Mouse (Mus musculus): ENCODE measurements around the gene Defb19.

Defb19 gene

GRCm38 (mm10) chr2:152580107-152580506, at the start of gene Defb19:
Gene Defb19 (minus strand): TSS chr2:152580312.
- DNase-seq (ENCODE audit: low spot score): no peak

GRCm38 (mm10) chr2:152629904-152630303, 49.8 kb upstream of the Defb19 start:
- DNase-seq (ENCODE audit: low spot score): no peak

DNA sequence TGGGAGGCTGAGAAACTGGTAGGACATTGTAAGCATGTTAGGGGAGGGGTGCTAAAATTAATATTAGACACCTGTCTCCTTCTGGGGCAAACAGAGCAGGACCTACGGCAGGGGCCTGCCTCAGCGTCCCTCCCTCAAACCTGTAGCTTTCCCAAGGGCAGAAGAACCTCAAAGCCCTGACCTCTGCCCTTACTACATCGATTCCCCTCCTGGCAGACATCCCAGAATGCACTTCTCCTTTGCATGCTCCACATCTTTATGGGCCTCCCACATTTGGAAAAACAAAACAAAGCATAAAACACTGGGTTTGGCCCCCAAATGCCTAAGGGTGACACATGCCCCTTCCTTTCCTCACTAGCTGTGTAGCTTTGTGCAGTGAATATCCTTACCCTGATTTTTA, 49.1 kb upstream of the Defb19 start:
- no peak for DNase-seq (ENCODE audit: low spot score)

DNA sequence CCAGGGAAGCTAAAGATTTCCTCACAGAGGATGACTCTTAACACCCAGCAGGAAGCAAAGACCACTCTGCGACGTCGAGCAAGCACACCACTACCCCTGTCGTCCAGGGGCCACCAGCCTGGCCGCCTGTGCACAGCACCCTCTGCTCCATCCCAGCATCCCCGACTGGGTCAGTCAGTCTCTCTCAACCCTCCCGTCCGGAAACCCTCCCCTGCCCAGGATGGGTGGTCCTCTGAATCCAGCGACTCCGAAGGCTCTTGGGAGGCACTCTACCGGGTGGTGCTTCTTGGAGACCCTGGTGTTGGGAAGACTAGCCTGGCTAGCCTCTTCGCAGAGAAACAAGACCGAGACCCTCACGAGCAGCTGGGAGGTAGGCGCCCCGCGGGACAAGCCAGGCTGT, 48.0 kb upstream of the Defb19 start:
- no peak for DNase-seq (ENCODE audit: low spot score)

GRCm38 (mm10) chr2:152626774-152627591, 46.9 kb upstream of the Defb19 start, which contains the start of gene Rem1:
Gene Rem1 (plus strand): TSS chr2:152626951.
- DNase-seq (ENCODE audit: low spot score): no peak

DNA sequence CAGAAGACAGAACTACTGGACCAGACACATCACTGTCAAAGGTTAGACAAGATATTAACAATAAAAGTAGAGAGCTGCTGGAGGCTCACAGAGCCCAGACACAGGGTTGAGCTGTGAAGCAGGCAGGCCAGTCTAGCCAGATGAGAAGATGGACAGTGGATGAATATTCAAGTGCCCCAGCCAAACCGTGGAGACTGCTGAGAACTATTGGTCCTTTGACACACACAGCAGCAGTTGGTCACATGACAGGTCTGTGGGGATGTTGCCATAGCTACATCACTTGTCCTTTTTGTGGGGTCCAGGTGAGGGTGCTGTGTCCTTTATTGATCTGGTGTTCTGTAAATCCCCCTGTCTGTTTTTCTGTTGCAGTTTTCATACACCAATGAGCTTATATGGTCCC, 45.1 kb upstream of the Defb19 start:
- DNase-seq (ENCODE audit: low spot score): no peak

DNA sequence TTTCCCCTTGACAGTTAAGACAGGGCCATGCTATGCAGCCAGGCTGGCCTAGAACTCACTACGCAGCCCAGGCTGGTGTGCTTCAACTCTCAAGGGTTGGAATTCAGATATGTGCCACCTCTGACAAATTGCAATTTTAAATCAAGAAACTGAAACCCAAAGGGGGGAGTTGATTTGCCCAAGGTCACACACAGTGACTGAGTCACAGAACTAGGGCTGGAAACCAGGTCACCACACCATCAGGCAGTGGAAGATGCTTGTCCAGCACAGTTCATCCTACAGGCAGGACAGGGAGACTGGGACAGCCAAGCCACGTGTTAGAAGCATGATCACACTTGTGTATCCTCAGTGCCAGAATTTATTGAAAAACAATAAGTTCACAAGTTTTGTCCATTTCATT, 44.5 kb upstream of the Defb19 start:
- no peak for DNase-seq (ENCODE audit: low spot score)

- DNase-seq (ENCODE audit: low spot score): no peak
These were observed 42.8 kb upstream of the Defb19 start, which contains the start of gene Defb25 for GRCm38 (mm10) chr2:152622953-152623352. Gene Defb25 (minus strand): TSS chr2:152623053.

GRCm38 (mm10) chr2:152622151-152622550, 42.0 kb upstream of the Defb19 start:
- DNase-seq (ENCODE audit: low spot score): no peak

GRCm38 (mm10) chr2:152620367-152621134, 40.4 kb upstream of the Defb19 start:
- DNase-seq (ENCODE audit: low spot score): peak; percentile 21

- DNase-seq (ENCODE audit: low spot score): no peak
These were observed 37.3 kb upstream of the Defb19 start for GRCm38 (mm10) chr2:152617374-152617773.

DNA sequence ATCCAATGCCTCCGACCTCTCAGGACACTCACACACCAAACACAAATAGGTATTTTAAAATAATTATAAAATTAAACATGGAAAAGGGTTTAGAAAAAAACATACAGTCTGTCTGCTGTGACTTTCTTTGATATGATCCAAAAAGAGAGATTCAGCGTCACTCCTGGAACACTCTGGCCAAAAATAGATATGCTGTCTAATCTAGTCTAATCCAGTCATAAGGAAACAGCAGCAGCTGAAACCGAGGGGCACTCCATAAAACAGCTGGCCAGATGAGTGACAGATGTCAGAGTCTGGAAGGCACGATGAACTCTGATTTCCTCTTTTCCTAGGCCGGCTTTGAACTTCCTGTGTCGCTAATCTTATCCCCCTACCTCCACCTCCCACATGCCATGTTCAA, 36.4 kb upstream of the Defb19 start:
- DNase-seq (ENCODE audit: low spot score): no peak

- peak; percentile 70 for DNase-seq (ENCODE audit: low spot score)
These were observed 35.5 kb upstream of the Defb19 start for GRCm38 (mm10) chr2:152615563-152615962.

- DNase-seq (ENCODE audit: low spot score): peak; percentile 12
These were observed 32.1 kb upstream of the Defb19 start for GRCm38 (mm10) chr2:152612193-152612592.

- DNase-seq (ENCODE audit: low spot score): no peak
These were observed 28.6 kb upstream of the Defb19 start for GRCm38 (mm10) chr2:152608719-152609118.

DNA sequence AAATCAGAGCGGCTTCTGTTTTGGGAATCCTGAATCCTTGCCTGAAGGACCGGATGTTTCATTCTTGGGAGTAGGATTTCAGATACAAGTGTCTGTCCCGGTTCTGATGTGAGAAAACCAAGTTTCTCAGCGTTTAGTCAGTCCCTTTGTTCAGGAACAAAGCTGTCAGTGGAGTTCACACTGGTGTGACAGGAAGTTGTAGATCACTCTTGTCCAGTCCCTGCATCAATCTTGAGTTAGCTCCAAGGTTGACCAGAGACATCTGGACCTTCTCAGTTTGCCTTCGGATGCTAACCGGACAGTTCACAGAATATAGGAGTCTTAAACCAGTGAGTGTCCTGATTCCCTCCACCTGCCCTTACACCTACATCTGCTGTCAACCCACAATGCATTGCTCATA, 27.6 kb upstream of the Defb19 start:
- no peak for DNase-seq (ENCODE audit: low spot score)

GRCm38 (mm10) chr2:152604057-152604456, 23.9 kb upstream of the Defb19 start, which contains the start of gene Defb36:
Gene Defb36 (plus strand): TSS chr2:152604327.
- DNase-seq (ENCODE audit: low spot score): peak; percentile 48

GRCm38 (mm10) chr2:152601275-152601960, 21.3 kb upstream of the Defb19 start:
- no peak for DNase-seq (ENCODE audit: low spot score)

DNA sequence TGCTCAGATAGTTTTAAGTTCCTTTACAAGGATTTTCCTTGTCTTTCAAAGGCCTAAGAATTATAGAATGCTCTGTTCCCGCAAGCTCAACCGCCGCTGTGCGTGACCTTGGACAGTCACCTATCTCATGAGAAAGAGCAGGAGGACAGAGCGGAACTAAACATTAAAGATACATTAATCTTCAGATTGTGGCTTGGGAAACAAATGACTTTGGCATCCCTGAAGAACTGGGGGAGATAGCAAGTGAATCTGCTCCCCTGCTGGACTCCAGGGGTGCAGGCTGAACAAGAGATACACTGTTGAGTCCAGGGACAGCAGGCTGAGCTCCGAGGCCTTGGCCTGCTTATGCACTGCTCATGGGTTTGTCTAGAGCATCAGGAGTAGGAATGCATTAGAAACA, 20.0 kb upstream of the Defb19 start:
- DNase-seq (ENCODE audit: low spot score): no peak

- no peak for DNase-seq (ENCODE audit: low spot score)
These were observed 19.2 kb upstream of the Defb19 start, which contains the start of gene Defb45 for GRCm38 (mm10) chr2:152599299-152599698. Gene Defb45 (minus strand): TSS chr2:152599399.

GRCm38 (mm10) chr2:152589021-152589420, 8.9 kb upstream of the Defb19 start:
- DNase-seq (ENCODE audit: low spot score): no peak

DNA sequence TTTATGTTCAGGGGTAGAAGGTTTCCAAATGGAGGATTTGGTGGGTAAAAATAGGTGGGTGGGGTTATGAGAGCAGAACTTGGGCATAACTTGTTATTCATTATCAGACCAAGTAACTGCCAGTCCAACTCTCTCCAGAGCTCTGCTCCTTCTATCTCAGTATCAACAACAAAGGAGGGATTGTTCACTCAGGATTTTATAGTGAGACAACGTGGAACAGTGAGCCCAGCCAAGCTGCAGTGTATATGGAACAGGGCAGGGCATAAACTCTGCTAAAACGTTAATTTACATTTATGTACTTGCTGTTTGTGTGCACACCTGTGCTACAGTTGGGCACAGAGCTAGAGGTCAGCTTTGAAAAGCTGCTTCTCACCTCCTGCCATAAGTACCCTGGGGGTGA, 8.3 kb upstream of the Defb19 start:
- no peak for DNase-seq (ENCODE audit: low spot score)

Measured in layer of hippocampus, adult 11-12 months (tissue).